Mouse (Mus musculus) macrophage (primary cell): ENCODE measurements around the gene Zfp385c. TPM values are rescaled to one million over a fixed set of nuclear protein-coding genes. Genes with fewer than 3 reads are reported as not detected.

Experiments used
- H3K27ac ChIP-seq: fragments of 350-480 bp; formaldehyde crosslinking; 2 replicates; pipeline ENCODE4 v1.9.0; 2021
- H3K36me3 ChIP-seq: fragments of 350-480 bp; formaldehyde crosslinking; 2 replicates; pipeline ENCODE4 v1.9.0; 2021; ENCODE audit errors: inconsistent target
- H3K4me3 ChIP-seq: fragments of 350-480 bp; formaldehyde crosslinking; 2 replicates; pipeline ENCODE4 v1.9.0; 2021; ENCODE audit errors: inconsistent target
- H3K79me2 ChIP-seq: fragments of 350-480 bp; formaldehyde crosslinking; 2 replicates; pipeline ENCODE4 v1.9.0; 2021; ENCODE audit errors: inconsistent target
- whole genome bisulfite sequencing: methylation state at CpG from one replicate; pipeline ENCODE4 v1.1.7; 2026; ENCODE audit warnings: inconsistent platforms; ENCODE audit not compliant: missing documents; 5-methylcytosine and 5-hydroxymethylcytosine counted together
- polyA plus RNA-seq: library from polyadenylated mRNA; stranded (reverse); fragments of 250-400 nt; gene quantifications from 3 replicates; pipeline ENCODE4 v1.2.4, GENCODE M21; 2018; ENCODE audit warnings: inconsistent platforms

The Zfp385c gene
- polyA plus RNA-seq, 1 experiment from 2014 or later = 1.2 TPM

DNA sequence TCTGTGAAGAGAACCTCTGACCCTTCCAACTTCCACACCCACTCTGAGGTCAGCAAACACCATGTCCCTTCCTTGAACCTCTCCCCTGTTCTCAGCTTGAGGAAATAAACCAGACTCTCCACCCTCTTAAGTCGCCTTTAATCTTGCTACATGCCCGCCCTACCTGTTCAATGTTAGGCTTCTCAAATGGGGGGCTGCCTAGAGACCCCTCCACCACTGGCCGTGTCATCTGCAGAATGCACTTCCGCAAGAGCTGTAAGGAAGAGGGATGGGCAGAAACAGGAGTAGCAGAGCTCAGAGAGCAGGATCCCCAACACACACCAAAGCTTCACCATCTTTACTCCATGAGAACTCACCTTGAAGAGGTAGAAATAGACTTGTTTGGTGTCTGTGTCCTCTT is 18.7 kb upstream of the Zfp385c start:
- WGBS = 90% methylated on average over 4 of the region's 4 CpGs
- Histone ChIP-seq H3K79me2 (peaks cover 12% of the 10 kb centered on the region; the same call in 1 of the 2 replicates), H3K4me3 (no peak overlapping the region), H3K36me3 (peaks cover 51% of the 10 kb centered on the region), H3K27ac (no peak overlapping the region)

DNA sequence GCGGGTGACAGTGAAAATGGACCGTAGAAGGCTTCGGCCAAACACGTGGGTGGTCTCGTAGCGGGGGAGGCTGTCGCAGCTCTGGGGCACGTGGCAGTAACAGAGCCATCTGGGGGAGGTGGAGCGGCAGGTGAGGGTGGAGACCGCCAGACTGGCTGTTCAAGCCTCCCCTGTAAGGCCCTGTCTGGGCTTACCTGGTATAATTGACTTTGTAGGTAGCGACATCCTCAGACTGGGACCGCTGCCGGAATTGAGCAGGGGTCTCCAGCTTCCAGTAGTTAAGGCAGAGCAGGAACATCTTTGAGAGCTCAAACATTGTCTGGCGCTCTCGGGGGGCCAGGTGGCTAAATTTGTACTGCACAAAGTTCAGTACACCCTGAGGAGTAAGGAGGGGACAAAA is 18.3 kb upstream of the Zfp385c start:
- Histone ChIP-seq H3K4me3 (no peak overlapping the region), H3K79me2 (peaks cover 7% of the 10 kb centered on the region; the same call in 1 of the 2 replicates), H3K27ac (no peak overlapping the region), H3K36me3 (peaks cover 51% of the 10 kb centered on the region)
- WGBS = 95% methylated on average over 15 of the region's 15 CpGs

DNA sequence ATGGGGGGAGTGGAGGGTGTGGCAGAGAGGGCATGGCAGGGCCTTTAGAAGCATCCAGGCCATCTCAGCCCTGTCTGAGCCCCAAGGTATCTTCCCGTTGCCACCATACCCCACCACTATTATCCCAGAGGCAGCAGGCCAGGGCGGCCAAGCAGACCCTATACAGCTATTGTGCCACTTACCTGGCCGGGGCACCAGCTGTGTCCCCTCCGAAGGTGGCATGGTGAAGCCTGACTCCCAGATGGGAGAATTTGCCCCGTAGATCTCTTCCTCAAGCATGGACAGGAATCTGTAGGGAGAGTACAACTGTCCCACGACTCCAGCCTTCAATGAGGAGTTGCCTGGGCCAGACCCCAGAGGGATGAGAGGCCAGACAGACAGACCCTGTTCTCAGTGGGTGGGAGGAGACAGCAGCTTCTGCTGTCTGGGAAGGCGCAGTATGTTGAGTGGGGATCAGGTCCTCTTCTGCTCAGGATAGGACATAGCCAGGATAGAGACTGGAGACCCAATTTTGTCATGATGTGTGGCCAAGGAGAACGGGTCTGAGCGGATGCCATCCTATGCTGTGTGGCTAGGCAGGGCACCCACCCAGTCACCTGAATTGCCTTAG is 17.1 kb upstream of the Zfp385c start:
- H3K79me2 ChIP-seq = peaks cover 4% of the 10 kb centered on the region; the same call in 1 of the 2 replicates
- H3K27ac ChIP-seq = no peak overlapping the region
- H3K36me3 ChIP-seq = peaks cover 56% of the 10 kb centered on the region
- WGBS = 92% methylated on average over 9 of the region's 9 CpGs
- no peak overlapping the region for H3K4me3 ChIP-seq

DNA sequence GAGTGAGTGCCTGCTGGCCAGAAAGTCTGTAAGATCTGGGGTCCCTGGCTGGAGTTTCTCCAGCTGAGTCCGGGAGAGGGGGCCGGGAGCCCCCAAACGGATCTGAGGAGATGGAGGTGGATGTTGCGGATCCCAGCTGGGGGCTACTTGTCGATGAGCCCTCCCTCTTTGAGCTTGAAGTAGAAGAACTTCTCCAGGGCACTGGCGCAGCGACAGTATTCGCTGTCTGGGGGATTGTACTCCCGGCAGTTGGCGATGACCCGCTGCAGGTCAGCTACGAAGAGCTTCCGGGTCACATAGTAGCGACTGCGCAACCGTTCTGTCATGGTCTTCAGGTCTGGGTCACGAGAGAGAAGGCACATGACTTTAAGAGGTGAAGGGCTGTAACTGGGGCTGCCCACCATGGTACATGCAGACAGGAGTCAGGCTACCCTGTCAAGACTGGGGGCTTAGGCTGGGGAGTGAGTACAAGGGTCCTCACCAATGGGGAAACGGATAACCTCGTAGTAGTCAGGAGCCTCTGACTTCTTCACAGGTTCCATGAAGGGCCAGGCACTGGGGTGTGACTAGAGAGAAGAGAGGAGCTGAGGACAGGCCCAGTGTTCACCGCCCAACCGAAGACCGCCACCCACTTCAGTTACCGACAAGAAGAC is 13.0 kb upstream of the Zfp385c start:
- H3K79me2 ChIP-seq = peaks cover 27% of the 10 kb centered on the region
- 98% methylated on average over 23 of the region's 23 CpGs for WGBS
- H3K27ac ChIP-seq = peak overlapping the region; percentile 94
- H3K4me3 ChIP-seq = no peak overlapping the region
- peaks cover 75% of the 10 kb centered on the region for H3K36me3 ChIP-seq

DNA sequence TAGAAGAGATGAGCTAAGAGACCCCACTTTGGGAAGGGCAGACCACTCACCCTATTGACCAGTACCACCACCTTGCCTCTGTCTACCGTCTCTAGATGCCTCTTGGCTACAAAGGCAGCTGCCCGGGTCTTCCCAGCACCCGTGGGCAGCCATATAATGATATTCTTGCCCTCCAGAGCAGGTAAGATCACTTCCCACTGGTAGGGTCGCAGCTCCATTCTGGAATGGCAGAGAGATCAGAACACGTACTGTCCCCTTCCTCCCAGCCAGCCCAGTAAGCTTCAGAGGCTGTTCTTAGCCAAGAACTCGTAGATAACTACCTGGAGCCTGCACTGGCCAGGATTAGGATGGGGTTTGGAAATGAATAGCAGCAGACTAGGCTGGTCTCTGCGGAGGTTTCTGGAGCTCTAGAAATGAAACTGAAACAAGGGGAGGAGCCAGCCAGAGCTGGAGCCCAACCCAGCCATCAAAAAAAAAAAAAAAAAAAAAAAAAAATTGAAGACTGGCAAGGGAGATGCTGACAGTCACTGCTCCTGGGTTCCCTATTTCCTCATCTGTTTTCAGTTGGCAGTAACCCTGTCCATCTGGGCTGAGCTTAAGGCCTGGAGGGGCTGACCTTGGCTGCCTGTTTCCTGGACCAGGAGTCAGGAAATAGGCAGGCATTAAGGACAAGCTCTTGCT is 11.7 kb upstream of the Zfp385c start, which contains the start of gene Dhx58:
TSS of gene Dhx58 (minus strand) at position 421 of the 681 bp plus-strand sequence.
- peak within 1 kb of the TSS; percentile 94 for H3K27ac ChIP-seq
- WGBS = 6% methylated on average over 6 of the region's 7 CpGs
- peak within 1 kb of the TSS; percentile 93 for H3K4me3 ChIP-seq
- peaks cover 73% of the 10 kb centered on the region for H3K36me3 ChIP-seq
- peaks cover 27% of the 10 kb centered on the region for H3K79me2 ChIP-seq

DNA sequence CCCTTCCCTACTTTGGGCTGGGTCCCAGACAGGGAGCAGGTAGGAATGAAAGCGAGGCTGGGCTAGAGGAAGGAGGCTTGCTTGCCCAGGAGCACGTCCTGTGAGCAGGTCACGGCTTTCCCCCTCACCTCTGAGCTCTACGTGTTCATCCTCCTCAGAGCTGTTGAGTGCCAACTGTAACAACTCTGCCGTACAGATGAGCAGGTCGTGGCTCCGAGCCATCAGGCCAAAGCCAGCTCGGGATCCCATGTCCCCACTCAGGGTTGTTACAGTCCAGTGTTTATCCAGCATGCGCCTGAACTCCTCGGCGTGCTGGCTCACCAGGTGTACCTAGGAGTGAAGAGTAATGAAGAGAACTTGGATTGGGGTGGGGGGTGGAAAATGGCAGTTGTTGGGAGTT is 11.1 kb upstream of the Zfp385c start:
- peak overlapping the region; percentile 93 for H3K4me3 ChIP-seq
- WGBS = 8% methylated on average over 9 of the region's 11 CpGs
- peaks cover 27% of the 10 kb centered on the region for H3K79me2 ChIP-seq
- peaks cover 73% of the 10 kb centered on the region for H3K36me3 ChIP-seq
- peak overlapping the region; percentile 94 for H3K27ac ChIP-seq

DNA sequence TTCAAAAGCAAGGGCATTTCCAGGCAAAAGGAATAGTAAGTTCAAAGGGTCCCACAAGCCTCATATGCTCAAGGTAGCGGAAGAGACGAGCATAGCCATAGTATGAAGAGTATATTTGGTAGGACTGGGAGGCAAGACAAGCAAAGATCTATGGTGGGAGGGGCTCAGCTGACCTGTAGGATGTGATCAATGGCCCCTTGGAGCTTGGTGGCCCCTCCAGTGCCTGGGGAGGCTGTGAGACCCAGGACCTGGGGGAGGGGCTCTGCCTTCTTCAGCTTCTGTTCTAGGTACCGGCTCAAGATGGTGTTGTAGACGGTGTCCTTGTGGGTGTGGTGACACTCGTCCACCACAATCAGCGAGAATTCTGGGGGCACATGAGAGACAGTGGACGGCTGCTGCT is 10.7 kb upstream of the Zfp385c start:
- H3K79me2 ChIP-seq = peaks cover 27% of the 10 kb centered on the region
- H3K27ac ChIP-seq = peak overlapping the region; percentile 94
- WGBS = 6% methylated on average over 7 of the region's 7 CpGs
- H3K36me3 ChIP-seq = peaks cover 73% of the 10 kb centered on the region
- peak overlapping the region; percentile 93 for H3K4me3 ChIP-seq

DNA sequence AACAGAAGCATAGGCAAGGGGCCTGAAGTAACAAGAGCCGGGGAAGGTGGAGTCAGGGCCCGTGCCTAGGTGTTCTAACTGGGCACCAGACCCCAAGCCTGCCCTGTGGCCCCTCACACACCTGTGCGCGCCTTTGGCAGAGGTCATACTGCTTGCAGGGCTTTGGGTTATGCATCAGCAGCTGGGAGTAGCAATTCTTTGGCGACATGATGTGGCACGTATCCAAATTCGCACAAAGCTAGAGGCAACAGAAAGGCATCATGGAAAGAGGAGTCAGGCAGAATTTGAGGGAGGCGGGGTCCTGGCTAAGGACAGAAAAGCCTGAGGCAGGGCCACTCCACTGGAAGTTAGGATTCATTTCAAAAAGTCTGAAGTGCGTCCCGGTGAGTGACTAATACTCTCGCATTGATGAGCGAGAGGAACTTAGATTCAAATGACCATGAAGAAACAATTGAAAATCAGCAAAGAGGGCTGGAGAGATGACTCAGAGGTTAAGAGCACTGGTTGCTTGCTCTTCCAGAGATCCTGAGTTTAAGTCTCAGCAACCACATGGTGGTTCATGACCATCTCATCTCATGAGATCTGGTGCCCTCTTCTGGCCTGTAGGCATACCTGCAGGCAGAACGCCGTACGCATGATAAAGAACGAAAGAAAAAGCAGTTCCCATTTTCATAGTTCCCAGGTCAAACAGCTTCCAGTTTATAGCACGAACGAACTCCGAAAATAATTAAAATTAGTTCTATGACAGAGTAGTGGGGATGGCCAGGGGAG is 10.0 kb upstream of the Zfp385c start:
- H3K79me2 ChIP-seq = peaks cover 27% of the 10 kb centered on the region
- H3K4me3 ChIP-seq = peak overlapping the region; percentile 93
- H3K27ac ChIP-seq = peak overlapping the region; percentile 94
- 43% methylated on average over 19 of the region's 19 CpGs for WGBS
- H3K36me3 ChIP-seq = peaks cover 73% of the 10 kb centered on the region

DNA sequence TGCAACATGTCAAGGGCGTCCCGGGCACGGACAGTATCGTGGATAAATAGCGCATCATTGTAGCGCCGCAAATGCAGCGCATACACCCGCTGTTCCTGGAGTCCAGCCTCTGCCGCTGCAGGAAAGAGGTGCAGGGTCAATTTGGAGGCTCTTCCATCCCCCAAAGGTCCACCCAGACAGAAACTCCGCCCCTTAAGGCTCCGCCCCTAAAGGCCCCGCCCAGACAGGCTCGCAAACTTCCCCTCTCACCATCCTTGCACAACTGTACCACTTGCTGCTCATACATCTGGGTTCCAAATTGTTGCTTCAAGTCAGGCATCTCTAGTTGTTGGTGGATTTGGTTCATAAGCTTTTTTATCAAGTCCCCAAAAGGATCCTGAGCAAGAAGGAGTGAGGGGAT is 9.0 kb upstream of the Zfp385c start:
- Histone ChIP-seq H3K36me3 (peaks cover 71% of the 10 kb centered on the region), H3K27ac (0 out of 2 replicates have a peak overlapping the region, but pooled peaks have one; percentile 94), H3K79me2 (peaks cover 27% of the 10 kb centered on the region), H3K4me3 (no peak overlapping the region)
- WGBS = 40% methylated on average over 14 of the region's 14 CpGs

DNA sequence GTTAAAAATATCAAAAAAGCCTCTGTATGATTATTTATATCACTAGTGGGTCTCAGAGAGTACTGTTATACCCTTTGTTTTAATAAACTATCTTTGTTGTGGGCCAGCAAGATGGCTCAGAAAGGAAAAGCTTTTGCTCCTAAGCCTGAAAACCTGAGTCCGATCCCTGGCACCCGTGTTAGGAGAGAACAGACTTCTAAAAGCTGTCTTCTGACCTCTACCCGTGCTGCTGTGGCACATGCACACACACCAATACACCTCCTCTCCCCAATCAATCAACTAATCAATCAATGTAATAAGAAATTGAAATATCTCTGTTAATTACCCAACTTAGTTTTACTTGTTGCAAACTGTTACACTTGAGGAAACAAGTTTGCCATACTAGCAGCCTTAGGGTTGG is 8.5 kb upstream of the Zfp385c start:
- Histone ChIP-seq H3K4me3 (no peak overlapping the region), H3K36me3 (peaks cover 71% of the 10 kb centered on the region), H3K27ac (no peak overlapping the region), H3K79me2 (peaks cover 27% of the 10 kb centered on the region)
- WGBS = 95% methylated on average over 3 of the region's 3 CpGs

DNA sequence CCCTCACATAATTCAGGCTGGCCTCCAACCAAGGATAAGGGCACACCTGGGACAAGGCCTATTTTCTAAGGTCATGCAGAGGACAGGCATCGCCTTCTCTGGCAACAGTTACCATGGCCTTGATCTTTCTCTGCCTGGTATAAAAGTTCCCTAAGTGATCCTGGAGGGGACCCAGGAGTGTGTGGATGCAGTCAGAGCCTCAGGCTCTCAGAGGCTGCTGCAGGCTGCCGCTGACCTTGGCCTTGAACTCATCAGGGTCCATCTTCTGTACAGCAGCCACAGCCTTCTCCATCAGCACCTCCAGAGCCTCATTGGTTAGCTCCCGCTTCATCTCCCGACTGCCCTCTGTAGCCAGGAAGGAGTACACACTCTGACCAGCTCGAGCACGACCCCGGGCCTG is 5.7 kb upstream of the Zfp385c start:
- Histone ChIP-seq H3K27ac (no peak overlapping the region), H3K4me3 (no peak overlapping the region), H3K79me2 (peaks cover 15% of the 10 kb centered on the region), H3K36me3 (peaks cover 74% of the 10 kb centered on the region)
- 90% methylated on average over 7 of the region's 7 CpGs for WGBS

DNA sequence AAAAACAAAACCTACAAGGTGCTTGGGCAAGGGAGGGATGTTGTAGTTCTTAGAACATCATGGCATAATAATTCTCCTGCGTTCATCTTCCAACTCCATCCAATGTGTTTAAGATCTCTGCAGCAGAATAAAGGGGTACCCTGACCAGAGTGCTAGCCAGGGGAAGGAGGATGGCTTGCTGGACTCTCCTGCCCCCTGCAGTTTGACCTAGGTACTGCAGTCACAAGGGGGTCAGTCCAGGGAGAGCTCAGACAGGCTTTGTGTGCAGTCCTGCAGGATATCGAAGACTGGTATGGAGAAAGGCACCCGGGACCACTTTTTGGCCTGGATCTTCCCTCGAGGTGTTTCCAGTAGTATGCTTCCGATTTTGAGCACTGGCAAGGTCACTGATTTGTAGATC is 2.7 kb upstream of the Zfp385c start:
- WGBS = 49% methylated on average over 5 of the region's 5 CpGs
- Histone ChIP-seq H3K36me3 (peaks cover 52% of the 10 kb centered on the region), H3K79me2 (no peaks in the 10 kb centered on the region), H3K27ac (no peak overlapping the region), H3K4me3 (no peak overlapping the region)

DNA sequence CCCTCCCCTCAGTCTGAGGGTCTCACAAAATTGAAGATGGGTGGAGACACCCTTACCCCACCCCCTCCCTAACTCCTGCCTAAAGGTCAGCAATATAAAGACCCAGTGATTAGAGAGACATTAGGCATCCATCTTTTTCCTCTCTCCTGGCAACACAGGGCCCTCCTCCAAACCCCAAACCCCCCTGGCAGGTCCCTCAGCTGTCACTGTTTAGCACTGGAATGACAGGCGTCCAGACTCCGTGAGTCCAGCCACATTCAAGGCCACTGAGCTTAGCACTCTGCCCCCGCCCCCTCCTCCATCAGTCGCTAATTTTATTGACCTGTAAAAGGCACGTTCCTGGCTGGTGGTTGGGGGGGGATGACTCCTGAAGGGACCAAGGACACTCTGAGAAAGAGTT is 899 bp upstream of the Zfp385c start:
- Histone ChIP-seq H3K79me2 (no peaks in the 10 kb centered on the region), H3K27ac (no peak overlapping the region), H3K4me3 (no peak overlapping the region), H3K36me3 (peaks cover 36% of the 10 kb centered on the region)
- 67% methylated on average over 5 of the region's 5 CpGs for WGBS

DNA sequence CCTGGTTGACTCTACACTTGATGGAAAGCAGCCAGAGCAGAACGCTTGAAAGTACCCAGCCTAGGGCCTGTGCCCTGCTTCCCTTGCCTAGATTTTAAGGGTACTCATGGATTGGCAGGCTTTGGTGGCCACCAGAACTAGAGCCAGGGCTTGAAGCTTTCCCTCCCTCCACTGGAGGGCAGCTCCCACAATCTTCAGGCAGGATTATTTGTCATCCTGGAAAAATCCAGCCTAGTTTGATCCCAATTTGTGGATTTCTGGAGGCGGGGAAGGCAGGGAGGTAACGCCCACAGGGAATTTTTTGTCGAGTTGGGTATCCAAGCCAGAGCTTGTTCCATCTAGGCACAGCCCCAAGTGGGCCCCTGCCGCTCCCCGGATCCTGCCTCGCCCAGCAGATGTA is 1.9 kb downstream of the Zfp385c start:
- peaks cover 10% of the 10 kb centered on the region for H3K36me3 ChIP-seq
- WGBS = 96% methylated on average over 5 of the region's 7 CpGs
- no peak overlapping the region for H3K4me3 ChIP-seq
- no peaks in the 10 kb centered on the region for H3K79me2 ChIP-seq
- no peak overlapping the region for H3K27ac ChIP-seq
